Mouse (Mus musculus) cerebellum, postnatal 4 days (tissue): Measurements from ENCODE around the gene Hsd17b3.
"Not testable (repeated sequence)": the region's sequence is repeated elsewhere in the genome, so short reads cannot be mapped to it uniquely, and the experiment has no call there.

Experiments used
- DNase-seq, 2 experiments: peaks; one replicate each; pipeline ENCODE4 v3.0.0; 2022; ENCODE audit warnings: low spot score in 2 of 2, mixed read lengths in 1 of 2

The Hsd17b3 gene

GRCm38 (mm10) chr13:64083331-64083730 is 5.7 kb downstream of the Hsd17b3 start:
- no peak for DNase-seq

- no peak for DNase-seq
Measured at GRCm38 (mm10) chr13:64081012-64081919, 7.8 kb downstream of the Hsd17b3 start.

DNA sequence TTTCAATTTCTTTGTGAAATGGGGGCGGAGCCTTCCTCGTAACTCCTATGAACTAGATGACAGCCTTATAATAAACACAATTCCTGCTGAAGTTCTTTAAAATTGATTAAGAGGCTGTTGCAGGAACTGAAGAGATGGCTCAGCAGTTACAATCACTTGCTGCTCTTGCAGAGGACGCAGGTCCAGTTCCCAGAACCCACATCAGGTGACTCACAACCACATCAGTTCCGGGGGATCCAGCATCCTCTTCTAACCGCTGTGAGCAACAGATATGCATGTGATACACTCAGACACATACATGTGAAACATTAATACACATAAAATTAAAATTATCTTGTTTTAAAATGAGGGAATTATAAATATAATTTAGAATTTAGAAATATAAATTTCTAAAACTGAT is 11.4 kb downstream of the Hsd17b3 start:
- DNase-seq, result no peak

DNA sequence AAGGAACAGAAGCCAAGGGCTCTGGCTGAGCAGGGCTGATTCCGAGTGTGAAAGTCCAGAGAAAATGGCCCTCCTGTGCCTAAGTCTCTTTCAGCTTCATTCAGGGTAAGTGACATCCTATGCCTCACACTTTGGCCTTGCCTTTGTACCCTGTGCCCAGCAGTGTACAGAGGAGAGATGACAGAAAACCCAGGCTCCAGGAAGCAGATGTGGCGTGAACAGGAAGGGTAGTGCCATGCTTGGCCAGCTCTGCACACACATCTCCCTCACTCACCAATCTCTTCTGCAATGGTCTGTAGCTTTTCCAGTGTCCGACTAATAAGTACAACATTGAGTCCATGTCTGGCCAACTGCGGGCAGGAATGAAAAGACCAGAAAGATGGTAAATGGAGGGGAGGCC is 13.0 kb downstream of the Hsd17b3 start:
- no peak for DNase-seq

DNA sequence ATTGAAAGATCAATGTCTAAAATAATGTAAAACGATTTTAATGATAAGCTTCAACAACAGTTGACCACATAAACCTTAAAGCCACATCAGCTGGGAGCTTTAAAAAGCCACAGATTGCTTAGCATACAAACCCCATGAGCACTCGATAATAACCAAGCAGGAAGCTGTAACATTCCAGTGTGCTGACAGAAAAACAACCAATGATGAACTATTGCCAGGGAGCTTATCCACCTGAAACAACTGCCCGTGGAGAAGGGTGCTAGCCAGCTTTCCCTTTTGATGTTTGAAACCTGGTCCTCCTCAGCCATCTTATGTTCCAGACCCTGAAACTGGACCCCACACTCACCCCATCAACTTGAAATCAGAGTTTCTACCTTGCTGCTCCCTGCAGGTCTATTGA is 22.4 kb downstream of the Hsd17b3 start:
- no peak for DNase-seq

DNA sequence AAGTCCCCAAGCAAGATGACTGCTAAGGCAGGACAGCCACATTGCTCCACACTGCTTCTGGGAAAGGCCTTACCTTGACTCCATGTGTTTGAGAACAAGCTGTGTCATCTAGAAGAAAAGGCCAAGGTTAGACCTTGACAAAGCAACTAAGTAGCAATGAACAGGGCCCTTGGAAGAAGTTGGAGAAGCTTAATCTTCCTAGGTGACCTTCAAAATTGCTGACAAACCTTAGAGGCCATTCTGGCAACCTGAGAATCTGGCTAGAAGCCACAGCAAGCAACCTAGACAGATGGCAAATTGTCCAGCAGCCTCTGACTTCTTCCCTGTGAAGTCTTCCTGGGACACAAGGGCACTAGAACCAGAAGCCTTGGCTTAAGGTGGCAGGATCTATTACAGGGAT is 24.8 kb downstream of the Hsd17b3 start:
- no peak for DNase-seq

DNA sequence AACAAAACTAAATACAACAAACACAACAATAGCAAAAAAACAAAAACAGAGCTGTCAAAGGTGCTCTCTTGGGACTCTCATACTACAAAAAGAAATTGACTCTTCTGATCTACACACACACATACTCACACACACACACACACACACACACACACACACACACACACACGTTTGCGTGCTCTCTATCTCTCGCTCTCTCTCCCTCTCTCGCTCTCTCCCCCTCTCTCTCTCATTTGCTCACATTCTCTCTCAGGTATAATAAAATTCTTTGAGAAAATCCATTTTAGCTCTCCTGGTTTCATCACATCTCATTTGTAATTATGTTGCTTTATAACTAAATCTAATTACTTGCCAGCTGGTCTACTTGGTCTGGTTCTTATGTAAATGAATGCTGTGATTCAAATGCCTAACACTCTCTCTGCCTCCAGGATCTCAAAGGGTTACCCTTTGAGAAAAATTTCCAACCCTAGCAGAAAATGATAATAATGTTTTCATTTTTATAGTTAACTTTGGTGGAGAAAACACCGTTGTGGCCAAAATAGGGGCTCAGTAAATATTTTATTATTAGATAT is 28.0 kb downstream of the Hsd17b3 start:
- DNase-seq, result no peak

DNA sequence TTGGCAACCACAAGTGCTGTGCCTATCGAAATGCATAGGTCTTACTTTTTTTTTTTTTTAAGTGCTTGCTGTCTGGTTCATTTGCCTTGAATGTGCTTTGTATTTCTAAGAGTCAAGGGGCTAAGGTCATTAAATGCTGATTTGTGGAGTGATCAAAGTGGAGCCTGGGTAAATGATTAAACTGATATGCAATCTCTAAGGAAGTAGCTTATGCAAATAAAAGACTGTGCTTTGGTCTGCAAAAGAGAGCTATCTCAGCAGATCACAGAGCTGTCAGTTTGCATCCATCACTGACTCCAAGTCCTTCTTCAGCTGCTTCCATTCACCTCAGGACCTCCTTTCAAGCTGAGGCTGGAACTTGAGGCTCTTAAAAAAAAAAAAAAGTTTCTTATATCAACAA is 35.1 kb downstream of the Hsd17b3 start:
- DNase-seq, result no peak

- DNase-seq, result not testable (repeated sequence)
Measured at GRCm38 (mm10) chr13:64052281-64052680, 36.7 kb downstream of the Hsd17b3 start.

DNA sequence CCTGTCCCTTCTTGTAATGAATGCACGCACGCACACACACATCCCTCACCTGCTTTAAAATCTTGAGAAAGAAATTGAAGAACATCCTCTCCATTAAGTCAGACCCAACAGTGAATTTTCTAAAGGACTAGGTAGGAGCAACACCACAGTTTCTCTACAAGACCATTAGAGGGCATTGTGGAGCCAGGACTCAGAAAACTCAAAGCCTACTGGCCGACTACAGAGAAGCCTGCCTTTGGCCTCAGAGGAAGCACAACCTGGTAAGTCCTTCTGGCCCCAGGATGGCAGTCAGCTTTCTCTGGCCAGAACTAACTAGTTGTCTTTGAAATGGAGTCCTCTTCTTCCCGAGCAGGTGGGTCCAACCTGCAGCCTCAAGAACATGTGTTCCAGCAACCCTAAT is 38.1 kb downstream of the Hsd17b3 start:
- no peak for DNase-seq

DNA sequence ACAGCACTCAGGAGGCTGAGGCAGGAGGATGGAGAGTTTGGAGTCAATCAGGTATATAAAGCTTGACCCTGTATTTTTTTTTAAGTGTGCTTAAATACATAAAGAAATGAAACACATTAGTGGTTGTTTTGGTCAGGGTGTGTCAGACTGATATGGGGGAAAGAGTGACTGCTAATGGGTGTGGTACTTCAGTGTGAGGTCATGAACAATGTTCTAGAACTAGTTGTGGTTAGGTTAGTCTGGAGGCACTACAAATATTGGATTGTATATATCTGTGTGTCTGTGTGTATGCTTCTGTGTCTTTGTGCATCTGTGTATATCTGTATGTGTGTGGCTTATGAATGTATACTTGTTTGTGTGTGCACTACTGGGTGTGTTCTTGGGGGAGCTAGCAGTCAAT is 39.5 kb downstream of the Hsd17b3 start:
- DNase-seq, result no peak

GRCm38 (mm10) chr13:64048467-64048866 is 40.6 kb downstream of the Hsd17b3 start:
- DNase-seq, result no peak

GRCm38 (mm10) chr13:64039976-64040375 is 49.1 kb downstream of the Hsd17b3 start:
- no peak for DNase-seq

DNA sequence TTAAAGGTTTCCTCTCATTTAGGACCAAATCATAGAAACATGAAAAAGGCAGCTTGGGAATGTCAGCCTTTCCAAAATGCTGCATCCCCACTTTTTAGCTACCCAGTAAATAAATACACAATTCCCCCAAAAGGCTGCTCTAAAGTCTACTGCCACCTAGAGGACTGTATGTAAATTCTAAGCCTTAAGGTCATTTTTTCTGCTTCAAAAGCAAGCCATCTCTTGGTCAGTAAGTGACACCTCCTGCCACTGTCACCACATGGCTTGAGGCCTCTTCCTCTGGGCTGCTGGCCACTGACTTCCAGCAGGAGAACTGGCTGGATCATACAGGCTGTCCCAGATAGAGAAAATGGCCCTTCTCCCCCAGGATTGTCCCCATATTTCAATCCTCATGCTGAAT is 50.9 kb downstream of the Hsd17b3 start:
- no peak for DNase-seq

DNA sequence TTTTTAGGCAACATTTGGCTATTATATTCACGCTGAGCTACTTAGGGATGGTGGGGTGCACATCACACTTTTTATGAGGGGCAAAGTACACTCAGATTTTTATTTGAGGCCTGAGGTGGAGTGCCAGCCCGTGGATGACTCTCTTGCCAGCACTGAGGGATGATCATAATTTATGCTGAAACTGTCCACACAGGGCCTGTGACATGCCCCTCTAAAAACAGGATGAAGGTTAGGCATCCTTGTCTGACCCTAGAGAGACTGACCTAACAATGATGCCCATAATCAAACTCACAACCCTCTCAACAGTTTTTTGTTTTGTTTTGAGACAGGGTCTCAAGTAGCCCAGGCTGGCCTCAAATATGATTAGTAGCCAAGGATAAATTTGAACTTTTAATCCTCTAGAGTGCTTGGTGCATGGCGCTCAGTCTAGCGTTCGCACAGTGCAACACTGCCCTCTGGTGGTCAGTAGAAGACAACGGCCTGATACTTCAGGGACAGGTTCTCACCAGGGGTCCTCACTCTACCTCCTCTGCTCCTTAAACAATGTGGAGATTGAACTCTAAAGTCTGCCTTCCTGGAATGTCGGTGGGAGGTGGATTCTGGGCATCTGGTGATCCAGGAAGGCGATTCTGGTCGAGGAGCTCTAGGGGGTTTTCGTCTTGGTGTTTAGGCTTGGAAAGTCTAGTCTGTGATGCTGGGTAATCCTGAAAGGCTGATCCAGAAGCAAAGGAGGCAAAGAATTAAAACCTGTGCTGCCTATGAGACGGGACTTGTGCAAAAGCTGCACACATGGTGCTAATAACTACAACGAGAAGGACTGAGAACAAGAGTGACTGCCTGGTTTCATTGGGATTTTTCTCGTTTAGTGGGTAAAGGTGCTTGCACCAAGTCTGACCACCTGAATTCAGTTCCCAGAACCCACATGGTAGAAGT is 52.7 kb downstream of the Hsd17b3 start:
- peak; percentile 45 to 76 for DNase-seq

DNA sequence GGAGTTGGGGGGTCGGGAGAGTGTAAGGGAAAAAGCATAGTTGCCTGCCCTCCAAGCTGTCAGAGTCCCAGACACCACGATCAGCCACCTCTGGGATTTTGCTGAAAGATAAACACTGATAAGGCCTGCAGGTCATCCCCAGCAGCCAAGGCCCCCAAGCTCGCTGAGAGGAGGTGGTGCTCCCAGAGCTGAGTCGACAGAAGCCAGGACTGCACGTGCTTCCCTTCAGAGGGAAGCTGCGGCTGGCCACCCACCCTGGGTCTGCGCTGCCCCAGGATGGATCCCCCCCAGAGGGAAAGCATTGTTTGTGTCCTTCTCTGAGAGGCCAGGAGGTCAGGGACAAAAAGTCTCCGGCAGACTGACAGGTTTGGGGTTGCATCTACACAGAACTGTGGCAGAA is 54.0 kb downstream of the Hsd17b3 start:
- DNase-seq, result no peak

DNA sequence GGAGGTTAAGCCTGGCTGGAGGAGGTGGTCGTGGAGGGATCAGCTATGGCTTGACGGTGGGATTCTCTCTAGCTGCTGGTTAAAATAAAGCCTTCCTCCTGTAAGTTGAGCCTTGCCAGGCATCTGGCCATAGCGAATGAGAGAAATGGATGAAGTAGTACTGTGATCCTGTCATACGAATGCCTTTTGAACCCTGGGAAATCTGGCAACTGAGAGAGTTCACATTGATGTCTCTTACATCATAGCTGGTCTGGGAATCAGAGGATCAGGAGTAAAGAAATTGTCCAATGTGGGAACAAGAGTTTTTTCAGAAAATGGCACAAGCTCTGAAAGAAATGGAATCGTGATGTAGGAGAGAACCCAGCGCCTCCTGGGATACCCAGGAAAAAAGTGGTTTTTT is 55.1 kb downstream of the Hsd17b3 start:
- no peak for DNase-seq

DNA sequence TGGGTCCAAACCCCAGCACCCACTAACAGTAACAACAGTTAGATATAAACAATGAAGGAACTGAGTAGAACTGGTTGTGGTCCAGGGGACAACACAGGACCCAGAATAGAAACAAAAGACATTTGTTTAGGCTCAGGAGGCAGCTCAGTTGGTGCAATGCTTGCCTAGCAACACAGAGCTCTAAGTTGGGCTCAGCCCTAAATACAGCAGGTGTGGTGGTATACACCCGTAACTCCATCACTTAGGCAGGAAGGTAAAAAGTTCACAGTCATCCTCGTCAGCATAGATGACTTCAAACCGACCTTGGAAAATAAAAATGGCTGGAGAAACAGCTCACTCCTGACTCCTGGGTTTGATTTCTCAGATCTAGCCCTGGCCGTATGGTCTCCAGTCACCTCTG is 55.8 kb downstream of the Hsd17b3 start:
- DNase-seq, result no peak

GRCm38 (mm10) chr13:64031254-64031653 is 57.8 kb downstream of the Hsd17b3 start:
- DNase-seq, result no peak

- DNase-seq, result no peak
Measured at GRCm38 (mm10) chr13:64030792-64031191, 58.2 kb downstream of the Hsd17b3 start.

DNA sequence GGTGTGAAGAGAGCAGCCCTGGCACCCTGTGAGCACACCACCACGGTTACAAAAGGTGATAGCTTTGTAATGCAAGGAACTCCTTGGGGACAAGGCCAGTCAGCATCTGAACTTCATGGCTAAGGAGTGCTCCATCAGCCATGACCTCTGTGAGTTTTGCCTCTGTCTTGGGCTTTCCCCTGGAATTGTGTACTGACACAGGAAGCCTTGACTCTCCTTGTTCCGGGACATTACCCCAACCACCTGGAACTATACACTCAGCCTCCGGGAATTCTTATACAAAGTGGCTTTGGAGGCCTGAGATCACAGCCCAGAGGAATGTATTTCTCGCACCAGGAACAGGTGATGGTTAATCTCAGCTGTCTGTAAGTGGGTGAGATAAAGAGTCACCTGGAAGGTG is 64.2 kb downstream of the Hsd17b3 start:
- DNase-seq, result no peak

- no peak for DNase-seq
Measured at GRCm38 (mm10) chr13:64022786-64023468, 66.1 kb downstream of the Hsd17b3 start.
